Mouse (Mus musculus): Measurements from ENCODE around the gene Rpl36al.
"Not testable (repeated sequence)": the region's sequence is repeated elsewhere in the genome, so short reads cannot be mapped to it uniquely, and the experiment has no call there.

Gene Rpl36al

DNA sequence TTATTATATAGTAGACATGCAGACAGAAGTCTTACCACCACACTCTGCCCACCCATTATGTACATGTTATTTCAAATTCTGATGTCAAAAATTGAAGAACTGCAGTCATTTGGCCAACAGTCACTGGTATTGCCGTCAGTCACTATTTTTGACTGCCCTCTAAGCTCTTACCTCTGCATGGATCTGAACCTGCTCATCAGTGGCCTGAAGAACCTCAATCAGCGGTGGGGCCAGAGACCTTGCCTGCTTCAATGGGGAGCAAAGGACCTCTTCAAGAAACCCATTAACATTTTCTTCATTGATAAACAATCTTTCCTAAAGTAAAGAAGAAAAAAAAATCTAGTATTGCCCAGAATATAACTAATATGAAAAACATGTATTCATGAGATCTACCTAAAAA lies 8.8 kb upstream of the Rpl36al start:
- DNase-seq (ENCODE audit: low spot score), result no peak

DNA sequence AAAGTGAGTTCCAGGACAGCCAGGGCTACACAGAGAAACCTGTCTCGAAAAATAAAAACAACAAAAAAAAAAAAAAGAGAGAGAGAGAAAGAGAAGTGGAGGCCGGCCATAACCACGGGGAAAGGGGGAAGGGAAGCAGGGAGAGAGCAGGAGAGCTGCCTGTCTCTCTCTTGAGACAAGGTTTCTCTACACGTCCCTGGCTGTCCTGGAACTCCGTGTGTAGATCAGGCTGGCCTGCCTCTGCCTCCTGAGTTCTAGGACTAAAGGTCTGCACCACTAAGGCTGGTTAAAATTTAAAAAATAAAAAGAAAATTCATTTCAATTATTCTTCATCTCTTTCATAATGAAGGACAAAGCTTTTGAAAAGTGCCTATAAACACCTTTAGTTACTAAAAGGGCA lies 7.5 kb upstream of the Rpl36al start:
- DNase-seq (ENCODE audit: low spot score), result no peak

DNA sequence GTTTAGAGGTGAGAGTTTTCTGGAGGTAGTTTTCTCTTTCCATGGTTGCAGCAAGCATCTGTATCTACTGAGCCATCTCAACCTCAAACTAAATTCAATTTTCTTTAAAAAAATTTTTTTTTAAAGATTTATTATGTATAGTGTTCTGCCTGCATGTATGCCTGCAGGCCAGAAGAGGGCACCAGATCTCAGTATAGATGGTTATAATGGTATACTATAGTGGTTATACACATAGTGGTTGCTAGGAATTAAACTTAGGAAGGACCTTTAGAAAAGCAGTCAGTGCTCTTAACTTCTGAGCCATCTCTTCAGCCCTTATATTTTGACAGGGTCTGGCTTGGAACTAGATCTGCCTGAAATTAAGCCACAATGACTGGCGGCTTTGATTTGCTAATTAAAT lies 6.6 kb upstream of the Rpl36al start:
- peak; percentile 44 for DNase-seq (ENCODE audit: low spot score)

DNA sequence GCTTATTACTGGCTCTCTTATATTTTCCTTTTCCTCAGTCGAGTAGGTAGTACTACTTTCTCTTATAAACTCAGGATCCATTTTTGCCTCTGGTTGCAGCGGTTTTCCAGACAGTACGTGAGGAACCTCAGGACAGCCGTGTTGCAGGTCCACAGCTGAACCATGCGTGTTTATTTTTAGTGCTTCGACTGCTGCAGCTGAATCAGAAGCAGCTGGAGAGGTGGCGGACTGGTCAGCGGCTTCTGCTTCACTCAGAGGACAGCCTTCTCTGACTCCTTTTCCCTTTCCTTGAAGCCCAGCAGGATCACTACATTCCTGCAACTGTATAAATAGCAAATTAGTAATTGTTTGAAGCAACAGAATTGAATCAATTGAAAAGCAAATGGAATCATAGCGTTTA lies 6.2 kb upstream of the Rpl36al start:
- no peak for DNase-seq (ENCODE audit: low spot score)

DNA sequence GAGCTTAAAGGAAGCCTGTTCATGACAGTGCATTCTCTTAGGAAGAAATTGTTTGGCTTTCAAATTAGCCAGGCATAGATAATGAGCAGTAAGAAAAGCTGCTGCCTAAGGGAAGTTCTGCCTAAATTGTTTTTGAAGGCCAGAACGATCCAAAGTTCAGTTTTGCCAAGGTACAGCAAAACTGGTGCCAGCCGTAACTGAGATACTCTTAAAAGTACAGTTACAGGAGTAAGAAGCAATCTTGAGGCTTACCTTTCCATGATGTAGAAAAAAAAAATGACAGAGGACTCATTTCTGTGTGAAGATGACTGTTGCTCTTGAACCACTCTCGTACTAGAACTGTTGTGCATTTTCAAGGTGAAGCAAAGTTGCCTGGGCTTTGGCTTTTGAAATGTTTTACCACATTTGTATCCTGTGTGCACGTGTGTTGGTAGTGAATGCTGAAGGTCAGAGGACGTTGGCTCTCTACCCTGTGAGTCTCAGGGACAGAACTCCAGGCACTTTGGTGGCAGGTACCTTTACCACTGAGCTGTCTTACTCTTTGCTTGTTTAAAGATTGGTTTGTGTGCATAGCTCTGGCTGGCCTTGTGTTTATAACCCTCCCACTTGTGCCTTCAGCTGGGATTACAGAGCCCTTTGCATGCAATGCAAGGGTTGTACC lies 3.1 kb upstream of the Rpl36al start:
- DNase-seq (ENCODE audit: low spot score), result no peak

DNA sequence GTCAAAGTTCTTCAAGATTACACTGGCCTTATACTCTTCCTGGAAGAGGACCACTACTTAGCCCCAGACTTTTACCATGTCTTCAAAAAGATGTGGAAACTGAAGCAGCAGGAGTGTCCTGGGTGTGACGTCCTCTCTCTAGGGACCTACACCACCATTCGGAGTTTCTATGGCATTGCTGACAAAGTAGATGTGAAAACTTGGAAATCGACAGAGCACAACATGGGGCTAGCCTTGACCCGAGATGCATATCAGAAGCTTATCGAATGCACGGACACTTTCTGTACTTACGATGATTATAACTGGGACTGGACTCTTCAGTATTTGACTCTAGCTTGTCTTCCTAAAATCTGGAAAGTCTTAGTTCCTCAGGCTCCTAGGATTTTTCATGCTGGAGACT lies 1.5 kb upstream of the Rpl36al start:
- DNase-seq (ENCODE audit: low spot score), result no peak

DNA sequence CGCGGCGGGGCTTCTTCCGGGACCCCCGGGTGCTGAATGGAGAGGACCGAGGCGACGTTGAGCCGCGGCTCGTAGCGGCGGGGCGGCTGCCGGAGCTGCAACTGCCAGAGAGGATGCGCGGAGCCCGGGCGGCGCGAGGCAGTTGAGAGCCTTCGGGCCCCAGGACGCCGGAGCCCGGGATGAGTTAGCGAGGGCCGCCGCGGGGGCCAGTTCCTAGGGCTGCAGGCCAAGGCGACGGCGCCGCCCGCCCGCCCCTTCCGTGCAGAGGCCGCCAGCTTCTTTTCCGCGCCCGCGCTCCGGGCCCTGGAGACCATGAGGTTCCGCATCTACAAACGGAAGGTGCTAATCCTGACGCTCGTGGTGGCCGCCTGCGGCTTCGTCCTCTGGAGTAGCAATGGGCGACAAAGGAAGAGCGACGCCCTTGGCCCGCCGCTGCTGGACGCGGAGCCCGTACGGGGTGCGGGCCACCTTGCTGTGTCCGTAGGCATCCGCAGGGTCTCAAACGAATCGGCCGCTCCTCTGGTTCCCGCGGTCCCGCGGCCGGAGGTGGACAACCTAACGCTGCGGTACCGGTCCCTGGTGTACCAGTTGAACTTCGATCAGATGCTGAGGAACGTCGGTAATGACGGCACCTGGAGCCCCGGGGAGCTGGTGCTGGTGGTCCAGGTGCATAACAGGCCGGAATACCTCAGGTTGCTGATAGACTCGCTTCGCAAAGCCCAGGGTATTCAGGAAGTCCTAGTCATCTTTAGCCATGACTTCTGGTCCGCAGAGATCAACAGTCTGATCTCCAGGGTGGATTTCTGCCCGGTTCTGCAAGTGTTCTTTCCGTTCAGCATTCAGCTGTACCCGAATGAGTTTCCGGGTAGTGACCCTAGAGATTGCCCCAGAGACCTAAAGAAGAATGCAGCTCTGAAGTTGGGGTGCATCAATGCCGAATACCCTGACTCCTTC lies 736 bp upstream of the Rpl36al start:
- no peak for DNase-seq (ENCODE audit: low spot score)

DNA sequence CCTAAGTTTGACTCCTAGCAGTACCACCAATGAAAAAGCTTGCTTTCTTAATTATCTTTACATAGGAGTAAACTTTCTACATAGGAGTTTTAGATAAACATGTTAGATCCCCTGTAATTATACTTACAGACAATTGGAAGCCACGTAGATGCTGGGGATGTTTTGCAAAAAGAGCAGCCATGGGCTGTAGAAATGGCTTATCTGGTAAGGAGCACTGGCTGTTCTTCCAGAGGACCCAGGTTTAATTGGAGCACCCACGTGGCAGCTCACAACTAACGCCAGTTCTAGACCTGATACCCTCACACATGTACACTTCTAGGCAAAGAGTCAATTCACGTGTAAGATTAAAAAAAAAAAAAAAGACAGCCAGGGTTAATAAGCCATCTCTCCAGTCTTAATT lies 2.1 kb downstream of the Rpl36al start:
- DNase-seq (ENCODE audit: low spot score), result no peak

DNA sequence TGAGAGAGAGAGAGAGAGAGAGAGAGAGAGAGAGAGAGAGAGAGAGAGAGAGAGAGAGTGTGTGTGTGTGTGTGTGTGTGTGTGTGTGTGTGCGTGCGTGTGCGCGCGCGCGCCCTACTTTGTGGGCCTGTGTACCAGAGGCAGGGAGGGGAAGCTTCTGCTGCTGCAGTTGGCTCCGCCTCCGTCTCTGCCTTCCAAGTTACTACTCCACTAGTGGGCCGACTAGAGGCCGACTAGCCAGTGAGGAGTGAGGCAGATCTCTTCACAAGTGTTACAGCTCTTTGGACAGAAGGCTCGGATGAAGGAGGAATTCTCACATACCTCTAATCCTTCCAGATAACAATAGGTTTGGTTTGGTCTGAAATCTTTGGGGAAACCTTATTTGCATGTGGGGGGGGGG lies 4.5 kb downstream of the Rpl36al start:
- DNase-seq (ENCODE audit: low spot score), result no peak

DNA sequence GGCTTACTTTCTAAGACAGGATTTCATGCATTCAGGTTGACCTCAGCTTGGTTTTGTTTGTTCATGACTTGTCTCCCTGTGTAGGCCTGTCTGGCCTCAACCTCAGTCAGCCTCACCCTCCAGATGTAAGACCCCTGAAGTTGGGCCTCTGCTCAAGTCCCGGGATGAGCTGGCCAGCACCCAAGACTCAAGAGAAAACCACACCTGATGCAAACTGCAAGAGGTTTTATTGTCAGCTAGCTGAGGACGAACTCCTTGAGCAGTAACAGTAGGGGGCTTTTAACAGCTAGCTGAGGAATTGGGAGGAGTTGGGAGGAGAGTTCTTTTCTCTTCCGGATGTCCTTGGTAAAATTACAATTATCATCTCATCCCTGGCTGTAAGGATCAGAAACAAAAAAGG lies 6.4 kb downstream of the Rpl36al start:
- DNase-seq (ENCODE audit: low spot score), result no peak

DNA sequence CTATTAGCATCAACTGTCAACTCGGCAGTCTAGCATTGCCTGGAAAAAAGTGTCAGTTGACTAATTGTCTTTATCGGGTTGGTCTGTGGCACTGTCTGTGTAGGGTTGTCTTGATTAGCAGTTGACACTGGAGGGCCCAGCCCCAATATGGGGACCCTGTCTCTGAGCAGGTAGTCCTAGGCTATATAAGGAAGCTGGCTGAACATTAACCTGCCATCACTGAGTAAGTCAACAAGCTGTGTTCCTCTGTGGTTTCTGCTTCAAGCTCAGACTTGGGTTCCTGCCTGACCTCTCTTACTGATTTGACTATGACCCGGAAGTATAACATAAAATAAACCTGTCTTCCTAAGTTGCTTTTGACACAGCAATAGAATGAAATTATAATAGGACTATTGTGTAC lies 7.9 kb downstream of the Rpl36al start:
- no peak for DNase-seq (ENCODE audit: low spot score)

DNA sequence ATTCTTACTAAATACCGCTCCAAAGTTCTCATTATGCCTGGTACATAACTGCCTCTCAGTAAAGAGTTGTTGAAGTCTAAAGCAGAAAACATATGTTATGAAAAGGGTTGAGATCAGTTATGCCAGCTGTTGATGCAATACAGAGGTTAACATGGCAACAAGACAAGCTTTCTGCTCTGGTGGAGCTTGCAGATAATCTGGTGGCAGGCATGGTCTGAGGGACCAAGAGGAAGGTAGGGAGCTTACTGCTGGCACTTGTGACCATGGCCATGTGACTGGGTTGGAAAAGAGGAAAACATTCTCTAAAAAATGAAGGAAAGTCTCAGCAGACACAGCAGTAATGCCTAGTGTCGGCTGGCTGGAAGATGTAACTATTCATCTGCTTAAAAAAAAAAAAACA lies 12.6 kb downstream of the Rpl36al start:
- DNase-seq (ENCODE audit: low spot score), result no peak

DNA sequence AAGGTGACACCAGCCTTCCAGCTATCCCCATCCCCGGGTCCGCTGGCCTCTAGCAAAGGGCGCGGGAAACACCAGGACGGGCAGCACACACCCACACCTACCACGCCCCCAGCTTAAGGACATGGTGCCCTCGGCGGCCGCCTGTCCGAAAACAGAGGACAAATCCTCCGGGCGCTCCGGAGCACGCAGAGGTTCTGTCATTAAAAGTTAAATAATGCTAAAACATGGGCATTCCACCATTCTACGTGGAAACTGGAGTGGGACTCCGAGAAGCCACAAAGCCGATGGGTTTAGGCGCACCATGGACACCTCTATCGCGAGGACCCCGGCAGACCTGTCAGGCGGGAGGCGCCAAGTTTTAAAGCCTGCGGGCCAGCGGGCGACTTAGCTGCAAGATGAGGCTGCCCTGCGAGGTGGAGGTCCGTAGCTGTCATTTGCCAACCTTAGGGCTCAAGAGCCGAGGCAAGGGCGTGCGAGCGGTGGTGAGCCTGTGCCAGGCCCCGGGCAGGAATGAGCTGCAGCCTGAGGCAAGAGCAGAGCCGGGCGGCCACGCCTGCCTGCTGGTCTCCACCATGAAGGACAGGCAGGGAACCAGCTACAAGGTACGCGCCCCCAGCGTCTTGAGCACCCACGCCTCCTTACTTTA lies 15.3 kb downstream of the Rpl36al start, which contains the start of gene Lrr1:
Gene Lrr1, plus strand, starts transcription at position 354 of the 646 bp plus-strand sequence.
- DNase-seq (ENCODE audit: low spot score), result peak; percentile 82

DNA sequence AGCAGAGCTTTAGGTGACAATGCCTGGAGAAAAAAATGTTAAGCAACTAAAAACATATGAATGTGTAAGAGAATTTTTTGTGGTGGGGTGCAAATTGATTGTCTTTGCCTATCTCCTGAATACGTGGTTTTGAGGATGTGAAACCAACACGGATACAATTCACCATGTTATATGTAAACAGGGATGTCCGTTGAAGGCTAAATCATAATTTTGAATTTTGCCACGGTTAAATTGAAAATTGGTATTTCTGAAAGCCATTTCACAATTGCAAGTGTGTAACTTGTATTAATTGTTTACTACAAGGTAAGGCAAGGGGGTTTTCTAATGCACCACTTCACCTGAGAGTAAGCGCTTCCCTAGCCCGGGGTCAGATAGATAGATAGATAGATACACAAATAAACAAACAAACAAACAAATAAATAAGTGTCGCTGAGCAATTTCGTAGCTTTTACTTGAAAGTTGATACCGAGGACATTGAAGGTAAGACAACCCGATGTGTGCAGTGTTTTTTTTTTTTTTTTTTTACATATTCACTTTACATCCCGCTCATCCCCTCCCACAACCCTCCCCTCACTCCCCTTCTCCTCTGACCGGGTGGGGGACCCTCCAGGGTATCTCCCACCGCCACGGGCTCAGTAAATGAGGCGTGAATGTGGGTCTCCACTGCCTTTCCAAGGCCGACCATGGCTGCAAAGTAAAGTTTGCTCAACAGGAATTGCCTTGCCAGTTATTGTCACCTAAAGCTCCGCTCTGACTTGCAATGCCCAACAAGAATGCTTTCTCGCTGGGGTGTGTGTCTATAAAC lies 16.0 kb downstream of the Rpl36al start:
- no peak for DNase-seq (ENCODE audit: low spot score)

DNA sequence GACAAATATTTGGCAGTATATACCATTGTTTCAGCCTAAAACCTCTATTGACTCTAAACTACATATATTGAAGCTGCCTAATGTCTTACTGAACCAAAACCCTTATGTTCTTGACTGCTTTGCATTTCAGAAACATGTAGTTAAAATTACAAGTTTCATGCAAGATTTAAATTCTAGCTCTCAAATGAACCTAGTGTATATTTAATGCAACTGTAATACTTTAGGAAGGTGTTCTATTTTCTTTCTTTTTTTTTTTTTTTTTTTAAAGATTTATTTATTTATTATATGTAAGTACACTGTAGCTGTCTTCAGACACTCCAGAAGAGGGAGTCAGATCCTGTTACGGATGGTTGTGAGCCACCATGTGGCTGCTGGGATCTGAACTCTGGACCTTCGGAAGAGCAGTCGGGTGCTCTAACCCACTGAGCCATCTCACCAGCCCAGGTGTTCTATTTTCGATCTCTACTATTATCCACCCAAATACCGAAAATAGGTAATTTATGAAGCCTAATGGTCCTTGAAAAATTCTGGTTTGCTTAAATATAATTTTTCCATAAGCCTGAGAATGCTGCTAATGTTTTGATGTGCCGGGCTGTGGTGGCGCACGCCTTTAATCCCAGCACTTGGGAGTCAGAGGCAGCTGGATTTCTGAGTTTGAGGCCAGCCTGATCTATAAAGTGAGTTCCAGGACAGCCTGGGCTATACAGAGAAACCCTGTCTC lies 16.9 kb downstream of the Rpl36al start:
- not testable (repeated sequence) for DNase-seq (ENCODE audit: low spot score)

DNA sequence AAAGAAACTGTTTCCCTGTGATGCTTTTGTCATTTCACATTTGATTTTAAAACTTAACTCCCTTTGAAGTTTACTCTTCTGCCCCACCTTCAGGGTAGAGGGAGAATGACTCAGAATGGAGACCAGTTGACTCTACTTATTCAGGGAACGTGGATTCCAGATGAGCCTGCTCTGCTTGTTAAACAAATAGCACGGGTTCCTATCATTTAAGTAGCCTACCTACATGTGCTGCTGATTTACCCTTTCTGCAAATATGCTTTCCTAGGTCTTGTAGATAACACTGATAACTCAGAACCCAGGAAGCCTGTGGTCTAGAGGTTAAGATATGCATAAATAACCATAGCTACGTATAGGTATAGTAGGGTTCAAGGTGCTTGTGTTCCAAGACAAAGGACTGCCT lies 19.0 kb downstream of the Rpl36al start:
- DNase-seq (ENCODE audit: low spot score), result peak; percentile 18

DNA sequence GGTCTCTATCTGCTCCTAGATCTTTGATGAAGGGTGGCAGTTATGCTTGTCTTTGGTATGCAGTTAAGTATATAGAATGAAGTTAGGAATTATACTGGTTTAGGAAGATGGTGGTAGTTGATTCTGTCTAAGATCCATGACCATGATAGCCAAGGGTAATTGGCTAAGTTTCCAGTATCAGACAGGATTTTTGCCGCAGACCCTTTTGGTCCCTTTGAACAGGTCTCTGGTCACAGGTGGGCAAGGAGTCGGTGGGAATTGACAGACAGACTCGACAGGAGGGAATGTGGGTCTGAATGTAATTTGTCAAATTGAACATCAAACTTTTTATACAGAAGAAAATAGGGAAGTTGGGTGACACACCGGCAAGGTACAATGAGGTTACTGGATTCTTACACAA lies 20.3 kb downstream of the Rpl36al start:
- DNase-seq (ENCODE audit: low spot score), result not testable (repeated sequence)

DNA sequence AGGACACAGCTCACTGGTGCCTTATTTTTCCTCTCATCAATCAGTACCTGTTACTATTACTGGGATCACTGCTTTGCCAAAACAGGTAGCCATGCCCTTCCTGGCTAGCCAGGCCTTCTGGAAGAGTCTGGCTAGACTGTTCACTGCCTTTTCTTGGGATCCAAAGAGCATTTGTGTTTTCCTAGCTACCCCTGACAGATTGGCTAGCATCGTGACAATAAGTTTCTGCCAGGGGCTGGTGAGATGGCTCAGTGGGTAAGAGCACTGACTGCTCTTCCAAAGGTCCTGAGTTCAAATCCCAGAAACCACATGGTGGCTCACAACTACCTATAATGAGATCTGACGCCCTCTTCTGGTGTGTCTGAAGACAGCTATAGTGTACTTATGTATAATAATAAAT lies 23.2 kb downstream of the Rpl36al start:
- DNase-seq (ENCODE audit: low spot score), result not testable (repeated sequence)

DNA sequence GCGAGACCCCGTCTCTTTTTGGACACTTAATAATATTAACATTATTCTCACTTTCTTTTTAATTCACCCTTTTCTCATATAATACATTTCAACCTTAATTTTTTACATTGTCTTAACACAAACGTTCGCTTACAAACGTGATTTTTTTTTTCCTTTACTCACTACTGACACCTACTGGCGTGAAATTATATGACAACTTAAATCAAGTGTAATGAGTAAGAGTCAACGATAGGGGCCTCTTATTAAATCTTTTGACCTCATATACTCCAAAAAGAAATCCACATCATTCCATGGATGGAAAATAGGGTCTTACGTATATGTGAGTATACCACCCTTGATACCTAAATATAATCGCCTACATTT lies 24.3 kb downstream of the Rpl36al start:
- DNase-seq (ENCODE audit: low spot score), result peak; percentile 42

DNA sequence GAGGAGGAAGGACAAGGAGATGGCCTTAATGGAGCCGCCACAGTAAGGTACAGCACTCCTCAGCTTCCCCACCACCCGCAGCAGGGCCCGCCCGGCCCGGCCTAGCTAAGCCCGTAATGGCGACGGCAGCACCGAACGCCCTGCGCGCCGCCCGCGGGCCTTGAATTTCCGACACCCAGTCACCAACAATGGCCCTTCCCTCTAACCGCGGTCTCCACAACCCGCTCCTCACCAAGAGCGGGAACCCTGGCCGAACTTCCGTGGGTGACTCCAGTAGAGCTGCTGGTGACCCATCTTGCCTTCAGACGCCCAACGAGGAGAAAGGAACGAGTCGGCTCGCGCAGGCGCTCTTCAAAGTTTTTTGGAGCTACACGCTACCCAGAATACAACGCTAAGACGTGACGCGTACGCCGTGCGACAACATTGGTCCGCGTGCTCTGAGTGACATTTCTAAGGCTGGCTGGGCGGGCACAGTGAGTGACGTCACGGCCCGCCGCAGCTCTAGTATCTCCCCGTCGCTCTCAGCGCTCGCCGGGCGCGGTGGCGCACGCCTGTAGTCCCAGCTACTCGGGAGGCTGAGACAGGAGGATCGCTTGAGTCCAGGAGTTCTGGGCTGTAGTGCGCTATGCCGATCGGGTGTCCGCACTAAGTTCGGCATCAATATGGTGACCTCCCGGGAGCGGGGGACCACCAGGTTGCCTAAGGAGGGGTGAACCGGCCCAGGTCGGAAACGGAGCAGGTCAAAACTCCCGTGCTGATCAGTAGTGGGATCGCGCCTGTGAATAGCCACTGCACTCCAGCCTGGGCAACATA lies 24.9 kb downstream of the Rpl36al start, which contains the start of gene Rps29:
Gene Rps29, minus strand, starts transcription at position 422 of the 813 bp plus-strand sequence.
- DNase-seq (ENCODE audit: low spot score), result peak; percentile 98
